Mouse (Mus musculus): ENCODE results near the gene Ube4a.
A peak's percentile ranks its signal among the peaks of the same experiment; 100 is the strongest.

Ube4a gene

DNA sequence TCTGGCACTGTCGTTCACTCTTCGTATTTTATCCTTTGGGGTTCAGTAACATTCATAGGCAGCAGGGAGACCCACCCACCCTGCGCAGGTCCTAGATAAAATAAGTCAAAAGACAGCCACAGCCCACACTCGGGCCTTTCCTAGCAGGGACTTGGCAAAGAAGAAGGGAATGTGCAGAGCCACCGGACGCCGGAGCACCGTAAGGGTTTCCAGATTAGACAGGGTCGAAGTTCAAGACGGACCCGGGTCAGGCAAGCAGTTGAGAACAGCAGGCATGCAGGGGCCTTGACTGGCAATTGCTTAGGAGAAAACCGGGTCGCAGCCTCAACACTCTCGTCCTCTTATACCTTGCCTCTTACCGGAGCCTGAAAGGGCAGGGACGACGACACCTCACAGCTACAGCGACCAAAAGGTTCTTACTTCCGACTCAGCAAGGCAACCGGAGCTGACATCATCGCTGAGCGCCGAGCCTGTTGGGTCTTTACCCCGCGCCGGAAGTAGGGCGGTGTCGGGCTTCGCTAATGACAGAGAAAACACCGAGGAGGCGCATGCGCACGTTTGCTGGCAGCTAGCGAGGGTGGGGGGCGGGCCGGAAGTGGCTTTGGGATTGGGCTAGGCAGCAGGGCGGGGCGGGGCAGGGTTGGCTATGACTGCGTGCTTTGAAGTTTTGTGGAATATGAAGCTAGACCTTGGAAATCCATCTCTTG is at the start of gene Ube4a:
Ube4a (minus strand) TSS at position 475 of the 707 bp plus-strand sequence.
- peak; percentile 99 for DNase-seq (ENCODE audit: low spot score in 2 of 2)

DNA sequence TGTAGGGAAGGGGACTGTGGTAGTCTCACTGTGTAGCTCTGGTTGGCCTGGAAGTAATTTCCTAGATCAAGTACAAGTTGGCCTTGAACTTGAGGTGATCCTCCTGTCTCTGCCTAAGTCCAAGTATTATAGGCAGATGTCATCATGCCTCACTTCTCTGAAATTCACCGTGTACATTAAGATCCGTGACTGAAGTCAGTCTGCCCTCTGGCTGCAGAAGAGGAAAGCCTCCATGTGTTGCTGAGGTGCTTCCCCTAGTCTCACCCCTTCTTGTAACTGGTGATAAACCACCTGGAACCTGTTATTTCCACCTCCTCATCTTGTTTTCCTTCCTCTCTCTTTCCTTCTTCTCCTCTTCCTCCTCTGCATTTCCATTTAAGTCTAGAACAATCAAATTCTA is 49.5 kb upstream of the Ube4a start:
- DNase-seq (ENCODE audit: low spot score in 2 of 2): no peak

DNA sequence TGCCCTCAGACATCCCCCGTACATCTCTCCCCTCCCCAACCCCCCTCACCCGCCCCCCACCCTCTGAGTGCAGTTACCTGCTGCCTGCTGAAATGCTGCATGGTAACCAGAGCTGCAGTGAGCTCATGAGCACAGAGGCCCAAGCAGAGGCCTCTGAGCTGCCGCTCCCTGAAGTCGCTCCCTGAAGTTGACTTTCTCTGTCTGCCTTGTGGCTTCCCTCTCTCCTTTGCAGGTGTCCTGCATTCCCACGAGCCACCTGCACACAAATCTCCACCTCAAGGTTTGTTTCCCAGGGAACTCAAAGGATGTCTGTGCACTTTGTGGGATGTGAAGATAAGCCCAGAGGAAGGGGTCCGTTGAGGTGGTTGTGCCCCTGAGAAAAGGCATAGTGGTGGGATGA is 45.9 kb upstream of the Ube4a start:
- no peak for DNase-seq (ENCODE audit: low spot score in 2 of 2)

DNA sequence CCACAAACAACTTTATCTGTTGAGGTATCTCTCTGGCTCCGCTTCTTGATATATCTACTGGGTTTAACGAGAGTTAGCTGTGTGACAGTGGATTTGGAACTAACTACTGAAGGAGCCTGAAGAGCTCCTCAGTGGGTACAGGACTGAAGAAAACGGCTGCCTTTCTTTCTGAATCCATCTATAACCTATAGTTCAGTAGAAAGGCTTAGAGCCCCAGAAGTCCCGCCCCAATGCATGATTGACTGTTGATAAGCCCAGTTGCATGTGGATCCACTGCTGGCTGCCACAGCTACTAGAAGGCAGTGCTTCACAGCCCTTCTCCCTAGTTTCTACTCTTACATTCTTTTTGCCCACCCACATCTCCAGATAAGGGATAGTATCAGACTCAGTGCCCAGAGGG is 45.1 kb upstream of the Ube4a start:
- DNase-seq (ENCODE audit: low spot score in 2 of 2): no peak

DNA sequence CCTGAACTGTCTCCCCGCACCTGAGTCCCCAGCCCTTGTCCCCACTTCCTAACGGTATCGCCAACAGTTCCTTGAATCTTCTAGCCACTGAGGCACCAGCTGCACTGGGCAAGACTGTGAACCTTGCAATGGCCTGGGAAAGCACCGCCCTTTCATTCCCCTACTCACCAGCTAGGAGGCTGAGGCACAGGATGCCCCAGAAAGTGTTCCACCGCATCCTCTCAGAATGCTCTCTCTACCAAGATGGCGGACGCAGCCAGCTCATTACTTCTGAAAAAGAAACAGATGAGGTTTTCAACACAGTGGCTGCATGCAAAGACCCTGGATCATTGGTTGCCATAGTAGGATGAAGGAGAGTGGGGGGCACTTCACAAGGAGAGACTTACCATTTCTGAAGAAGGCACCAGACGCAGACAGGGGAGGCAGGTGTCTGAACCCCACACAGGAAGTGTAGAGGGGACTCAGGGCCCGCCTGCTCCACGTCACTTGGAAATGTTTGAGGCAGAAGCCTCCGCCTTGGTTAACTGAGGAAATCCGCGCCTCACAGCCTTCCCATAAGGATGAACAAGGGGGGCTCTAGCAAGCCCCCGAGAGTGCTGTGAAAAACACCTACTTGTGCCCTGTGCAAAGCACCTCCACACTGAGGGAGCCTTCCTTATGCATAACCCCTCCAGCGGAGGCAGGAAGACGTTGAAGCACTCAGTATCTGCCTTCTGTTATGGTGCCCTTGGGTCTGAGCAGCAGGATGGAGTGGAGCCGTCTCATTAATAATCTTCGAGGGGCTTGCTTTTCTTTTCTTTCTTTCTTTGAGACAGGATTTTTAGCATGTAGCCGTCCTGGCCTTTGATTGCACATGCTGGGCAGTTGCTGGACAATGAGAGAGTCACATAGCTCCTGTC is 44.0 kb upstream of the Ube4a start, which contains the start of gene Cd3e:
Cd3e (minus strand) TSS at position 448 of the 899 bp plus-strand sequence.
- no peak for DNase-seq (ENCODE audit: low spot score in 2 of 2)

DNA sequence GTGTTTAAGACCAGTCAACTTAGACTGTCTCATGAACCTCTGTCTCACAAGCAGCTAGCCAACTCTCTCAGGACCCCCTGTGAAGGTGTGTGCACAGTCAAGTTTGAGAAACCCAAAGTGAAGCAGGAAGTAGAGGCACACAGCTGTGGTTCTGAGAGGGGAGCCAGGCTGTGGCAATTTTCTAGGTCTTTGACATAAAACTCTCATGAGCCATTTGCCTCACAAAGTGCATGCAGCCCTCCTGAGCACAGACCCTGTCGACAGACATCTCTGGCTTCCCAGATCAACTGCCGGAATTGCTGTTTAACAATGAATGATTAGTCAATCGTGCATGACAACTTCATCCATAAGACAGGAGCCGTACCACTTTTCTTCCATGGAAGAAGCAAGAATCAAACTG is 42.9 kb upstream of the Ube4a start:
- no peak for DNase-seq (ENCODE audit: low spot score in 2 of 2)

DNA sequence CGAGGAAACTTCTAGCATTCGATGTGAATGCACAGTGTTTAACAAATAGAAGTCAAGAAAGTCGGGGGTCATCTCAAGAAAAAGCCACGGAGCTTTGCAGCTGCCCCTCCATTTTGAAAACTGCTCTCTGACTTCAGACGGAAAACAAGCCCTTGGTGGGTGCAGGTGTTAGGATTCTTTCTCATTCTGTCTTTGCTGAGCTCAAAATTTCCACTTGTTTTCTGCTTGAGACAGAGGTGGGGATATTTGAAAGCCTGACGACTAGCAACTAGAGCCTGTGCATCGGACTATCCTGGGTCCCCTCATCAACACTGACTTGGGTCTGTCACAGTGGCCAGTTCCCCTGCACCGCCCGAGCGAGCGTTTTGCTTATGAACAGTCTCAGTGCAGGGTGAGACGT is 42.0 kb upstream of the Ube4a start:
- DNase-seq (ENCODE audit: low spot score in 2 of 2): no peak

DNA sequence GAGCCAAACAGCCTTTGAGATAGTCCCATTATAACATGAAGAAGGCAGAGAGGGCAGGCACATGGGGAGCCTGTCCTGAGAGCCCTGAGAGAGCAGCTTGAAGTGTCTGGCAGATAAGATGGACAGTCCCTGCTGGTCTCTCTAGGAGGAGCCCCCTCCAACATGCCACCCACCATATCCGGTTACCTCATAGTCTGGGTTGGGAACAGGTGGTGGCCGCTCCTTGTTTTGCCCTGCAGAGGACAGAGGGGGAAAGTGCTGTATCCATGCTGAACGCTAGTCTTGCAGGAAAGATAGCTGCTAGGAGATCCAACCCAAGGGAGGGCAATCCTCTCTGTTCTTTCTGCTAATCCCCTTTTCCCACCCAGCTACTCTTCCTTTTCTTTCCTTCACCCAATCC is 34.8 kb upstream of the Ube4a start:
- DNase-seq (ENCODE audit: low spot score in 2 of 2): no peak

DNA sequence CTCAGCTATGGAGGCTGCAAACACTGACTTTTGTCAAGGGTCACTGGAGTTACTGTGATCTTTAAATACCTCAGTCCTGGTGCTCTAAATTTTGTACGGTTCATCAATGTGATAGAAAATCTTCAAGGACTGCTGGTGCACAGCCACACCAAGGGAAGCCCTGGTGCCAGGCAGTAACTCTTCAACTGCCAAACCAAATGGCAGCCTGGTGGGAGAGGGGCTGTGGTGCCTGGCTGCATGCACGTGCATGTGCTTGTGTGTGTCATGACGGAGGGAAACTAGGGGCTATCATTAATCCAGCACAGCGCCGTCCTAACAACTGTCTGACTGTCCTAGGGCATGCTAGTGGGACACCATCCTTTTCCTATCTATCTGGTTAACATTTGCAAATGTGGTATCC is 34.4 kb upstream of the Ube4a start:
- no peak for DNase-seq (ENCODE audit: low spot score in 2 of 2)

DNA sequence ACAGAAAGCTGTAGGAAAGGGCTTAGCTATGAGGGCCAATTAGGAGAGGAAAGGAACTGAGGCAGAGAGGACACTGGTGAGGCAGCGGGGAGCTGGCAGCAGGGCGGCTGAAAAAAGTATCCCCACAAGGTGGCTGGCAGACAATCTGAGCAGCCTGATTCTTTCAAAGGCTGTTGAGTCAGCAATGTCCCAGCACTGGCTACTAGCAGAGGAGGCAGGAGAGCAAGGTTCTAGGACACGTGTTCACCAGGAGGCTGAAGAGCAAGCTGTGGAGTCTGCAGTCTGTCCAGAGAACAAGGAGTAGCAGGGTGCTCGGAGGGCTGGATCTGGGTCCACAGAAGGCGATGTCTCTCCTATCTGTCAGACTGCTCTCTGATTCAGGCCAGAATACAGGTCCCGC is 33.8 kb upstream of the Ube4a start:
- DNase-seq (ENCODE audit: low spot score in 2 of 2): peak in 1 of 2 experiments; percentile 12

DNA sequence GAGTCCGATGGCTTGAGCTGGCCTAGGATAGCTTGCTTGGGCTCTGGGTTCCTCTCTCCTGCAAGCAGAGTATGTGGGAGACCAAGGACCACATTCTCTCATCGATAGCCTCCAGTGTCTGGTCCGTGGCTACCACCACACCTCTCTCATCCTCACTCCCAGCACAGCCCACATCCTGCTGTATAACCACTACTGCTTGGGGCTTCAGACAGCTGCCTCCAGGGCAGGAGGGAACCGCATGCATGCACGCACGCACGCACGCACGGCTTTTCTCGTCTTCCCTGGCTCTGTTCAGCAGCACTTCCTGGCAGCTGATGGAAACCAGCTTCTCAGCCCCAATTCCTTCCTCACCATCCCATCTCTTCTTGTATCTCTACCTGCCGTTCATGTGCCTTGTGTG is 32.7 kb upstream of the Ube4a start:
- no peak for DNase-seq (ENCODE audit: low spot score in 2 of 2)

DNA sequence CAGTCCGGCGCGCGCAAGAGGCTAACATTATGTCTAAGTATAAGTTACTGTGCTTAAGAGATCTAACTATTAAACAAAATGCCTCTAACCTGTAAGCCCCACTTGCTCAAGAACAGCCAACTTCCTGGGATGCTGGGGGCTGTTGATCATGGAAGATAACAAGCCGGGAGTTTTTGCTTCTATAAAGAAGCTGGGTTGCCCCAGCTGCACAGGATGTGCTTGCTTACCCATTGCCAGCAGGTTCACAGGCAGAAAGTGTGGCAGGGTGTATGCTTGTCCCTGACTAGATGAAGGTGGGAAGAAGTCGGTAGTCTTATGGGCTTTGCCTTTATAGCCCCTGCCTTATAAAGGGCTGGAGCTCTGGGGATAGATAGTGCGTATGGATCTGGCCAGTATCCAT is 31.2 kb upstream of the Ube4a start:
- DNase-seq (ENCODE audit: low spot score in 2 of 2): no peak

DNA sequence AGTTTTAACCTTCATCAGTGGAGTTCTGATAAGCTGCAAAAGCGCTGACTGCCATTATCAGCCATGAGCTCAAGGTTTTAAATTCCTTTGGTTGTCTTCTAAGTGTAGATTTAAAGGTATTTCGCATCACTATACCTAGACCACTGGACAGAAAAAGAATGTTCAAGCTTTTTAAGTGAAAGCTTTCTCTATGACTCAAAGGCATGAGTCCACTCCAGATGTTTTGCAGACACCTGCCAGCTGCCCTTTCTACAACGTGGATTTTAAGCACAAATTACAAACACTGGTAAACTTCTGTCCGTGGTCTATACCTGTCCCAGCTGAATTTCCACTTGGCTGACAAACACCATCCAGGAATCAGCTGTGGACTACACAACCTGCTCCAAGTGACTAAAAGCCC is 29.6 kb upstream of the Ube4a start:
- no peak for DNase-seq (ENCODE audit: low spot score in 2 of 2)

DNA sequence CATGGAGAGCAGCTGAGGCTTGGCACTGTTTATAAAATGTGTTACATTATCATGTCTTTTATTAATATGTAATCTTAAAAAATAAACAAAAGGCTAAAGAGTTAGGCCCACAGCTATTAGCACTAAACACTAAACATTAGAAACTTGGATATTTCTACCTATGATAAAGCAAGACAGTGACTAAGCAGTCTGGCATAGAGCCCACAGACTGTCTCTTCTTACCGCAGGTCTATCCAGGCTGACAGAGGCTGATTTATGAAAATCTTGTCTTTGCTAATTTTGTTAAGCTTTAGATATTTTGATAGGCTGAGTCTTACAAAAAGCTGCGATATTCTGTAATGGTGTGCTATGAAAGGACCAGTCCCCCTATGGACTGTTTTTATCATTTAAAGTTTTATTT is 27.9 kb upstream of the Ube4a start:
- DNase-seq (ENCODE audit: low spot score in 2 of 2): no peak

DNA sequence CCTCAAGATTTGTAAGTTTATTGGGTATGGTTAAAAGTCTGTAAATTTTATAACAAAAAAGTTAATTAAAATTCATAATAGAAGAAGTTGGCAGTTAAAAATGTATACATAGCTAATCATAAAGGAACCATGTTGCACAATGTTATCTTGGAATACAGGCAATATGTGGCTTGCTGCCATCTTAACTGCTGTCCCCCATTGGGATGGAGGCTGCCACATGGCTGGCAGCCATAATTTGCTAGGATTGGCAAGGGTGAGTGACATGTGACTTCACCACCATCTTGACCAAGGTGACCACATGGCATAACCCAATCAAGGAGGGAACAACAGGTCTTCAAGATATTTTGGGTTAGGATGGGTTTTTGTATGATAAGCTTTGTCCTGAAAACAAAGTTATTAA is 26.9 kb upstream of the Ube4a start:
- DNase-seq (ENCODE audit: low spot score in 2 of 2): no peak

DNA sequence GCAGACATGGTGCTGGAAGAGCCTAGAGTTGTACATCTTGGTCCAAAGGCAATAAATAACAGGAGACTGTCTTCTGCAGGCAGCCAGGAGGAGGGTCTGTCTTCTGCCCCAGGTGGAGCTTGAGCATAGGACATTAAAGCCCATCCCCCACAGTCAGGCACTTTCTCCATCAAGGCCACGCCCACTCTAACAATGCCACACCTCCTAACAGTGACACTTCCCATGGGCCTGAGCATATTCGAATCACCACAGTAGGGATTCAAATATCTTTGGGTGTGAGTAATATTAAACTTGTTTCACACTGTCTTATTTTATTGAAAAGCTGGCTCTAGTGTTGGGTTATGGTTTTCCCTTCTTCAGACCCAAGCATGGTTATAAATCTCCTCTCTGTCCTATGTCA is 26.4 kb upstream of the Ube4a start:
- DNase-seq (ENCODE audit: low spot score in 2 of 2): no peak

DNA sequence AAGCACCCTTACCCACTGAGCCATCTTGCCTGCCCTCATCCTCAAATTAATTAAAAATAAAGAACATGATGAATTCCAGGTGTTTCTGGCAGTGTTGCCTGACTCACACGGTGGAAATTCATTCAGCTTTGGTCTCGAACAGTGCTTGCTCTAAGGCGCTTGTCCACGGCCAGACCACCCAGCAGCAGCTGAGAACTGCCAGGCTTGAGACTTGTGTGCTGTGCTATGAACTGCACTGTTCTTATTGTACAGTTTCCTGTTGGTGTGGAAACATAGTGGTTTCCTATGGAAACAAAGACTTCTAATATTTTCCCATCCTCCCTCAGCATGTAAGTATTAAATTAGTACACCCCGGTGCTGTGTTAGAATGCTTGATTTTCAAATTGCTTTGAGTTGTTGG is 21.6 kb upstream of the Ube4a start:
- DNase-seq (ENCODE audit: low spot score in 2 of 2): no peak

DNA sequence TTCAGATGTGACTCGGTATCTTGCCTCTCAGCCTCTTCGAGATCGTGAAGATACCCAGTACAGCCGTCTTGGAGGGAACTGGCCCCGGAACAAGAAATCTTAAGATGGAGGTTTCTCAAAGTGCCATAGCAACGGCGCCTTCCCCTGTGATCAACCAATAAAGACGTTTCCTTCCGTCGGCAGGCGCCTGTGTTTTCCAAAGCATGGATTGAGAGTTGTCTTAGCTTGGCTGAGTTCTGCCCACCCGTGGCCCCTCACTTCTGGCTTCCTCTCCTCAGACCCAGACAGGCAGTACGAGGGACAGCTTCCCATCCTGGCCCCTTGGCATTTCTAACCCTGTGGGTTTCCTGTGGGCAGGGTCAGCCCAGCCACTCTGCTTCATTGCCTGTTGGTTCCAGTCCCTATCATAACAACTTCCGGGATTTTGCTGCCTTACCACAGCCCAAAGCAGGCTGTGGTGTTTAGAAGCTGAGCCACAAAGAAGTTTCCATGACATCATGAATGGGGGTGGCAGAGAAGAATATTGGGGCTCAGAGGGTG is 20.9 kb upstream of the Ube4a start:
- DNase-seq (ENCODE audit: low spot score in 2 of 2): no peak

DNA sequence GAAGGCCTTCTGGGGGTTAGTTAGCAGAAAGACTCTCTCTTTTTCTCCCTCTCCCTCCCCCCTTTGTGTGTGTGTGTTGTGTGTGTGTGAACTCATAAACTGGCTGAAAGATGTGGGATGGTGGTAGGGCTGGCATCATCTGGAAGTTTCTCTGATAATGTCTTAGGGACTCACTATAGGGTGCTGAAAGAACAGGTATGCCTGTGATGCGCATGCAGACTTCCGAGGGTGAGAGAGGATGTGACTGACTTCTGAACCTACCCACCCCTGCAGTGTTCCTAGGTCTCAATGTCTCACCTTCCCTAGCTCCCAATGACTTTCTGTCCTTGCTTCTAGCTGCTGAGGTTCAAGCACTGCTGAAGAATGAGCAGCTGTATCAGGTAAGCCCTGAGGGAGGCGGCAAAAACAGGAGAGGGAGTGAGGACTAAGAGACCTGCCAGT is 20.3 kb upstream of the Ube4a start:
- no peak for DNase-seq (ENCODE audit: low spot score in 2 of 2)

DNA sequence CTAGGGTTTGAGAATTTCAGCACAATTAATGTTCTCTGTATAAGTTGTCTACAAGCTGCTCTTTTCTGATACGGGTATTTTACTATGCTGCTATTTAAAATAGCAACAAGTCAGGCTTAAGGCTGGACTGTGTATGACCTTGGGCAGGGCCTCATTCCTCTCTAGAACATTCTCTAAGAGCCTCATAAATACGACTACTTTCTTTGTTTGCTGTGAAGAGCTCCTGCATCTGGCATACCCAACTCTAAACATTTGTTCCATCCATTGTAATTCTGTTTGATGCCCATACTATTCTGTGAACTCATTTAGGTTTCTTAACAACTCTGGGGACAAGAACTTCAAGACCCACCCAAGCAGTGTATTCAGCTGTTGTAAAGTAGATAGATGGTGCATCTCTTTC is 17.6 kb upstream of the Ube4a start:
- DNase-seq (ENCODE audit: low spot score in 2 of 2): no peak

DNA sequence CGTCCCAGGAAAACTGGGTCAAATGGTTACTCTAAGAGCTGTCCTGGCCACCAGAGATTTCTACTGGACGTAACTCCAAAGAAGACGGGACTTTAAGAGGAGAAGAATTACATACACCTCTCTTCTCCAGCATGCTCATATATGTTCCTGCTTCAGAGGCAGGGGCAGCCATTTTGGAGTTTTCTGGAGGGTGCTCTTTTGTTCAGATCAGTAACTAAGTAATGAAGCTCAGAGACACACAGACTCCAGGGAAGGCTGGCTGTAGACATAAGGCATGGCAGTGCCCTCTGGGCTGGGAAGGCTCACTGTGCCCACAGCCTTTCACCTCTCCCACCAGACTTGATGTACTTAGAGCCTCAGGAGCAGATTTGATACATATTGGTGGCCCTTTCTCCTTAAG is 17.1 kb upstream of the Ube4a start:
- DNase-seq (ENCODE audit: low spot score in 2 of 2): no peak

DNA sequence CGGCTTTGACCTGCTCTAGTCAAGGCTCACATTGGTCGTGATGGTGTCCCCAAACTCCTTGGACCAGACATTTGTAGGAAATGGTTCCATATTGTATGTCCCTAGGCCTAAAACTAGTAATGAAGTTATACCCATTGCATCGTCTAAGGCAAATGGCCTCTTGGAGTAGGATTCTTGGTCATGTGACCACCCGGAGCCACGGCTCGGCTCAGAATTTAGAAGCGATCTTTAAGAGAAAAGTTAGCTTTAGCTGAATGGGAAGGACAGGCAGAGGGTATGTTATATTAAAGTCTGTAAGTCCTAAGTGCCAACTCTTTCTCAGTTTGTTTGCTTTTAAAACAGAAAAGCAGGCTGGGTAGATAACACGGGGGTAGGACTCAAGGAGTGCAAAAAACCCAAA is 16.7 kb upstream of the Ube4a start:
- DNase-seq (ENCODE audit: low spot score in 2 of 2): no peak

DNA sequence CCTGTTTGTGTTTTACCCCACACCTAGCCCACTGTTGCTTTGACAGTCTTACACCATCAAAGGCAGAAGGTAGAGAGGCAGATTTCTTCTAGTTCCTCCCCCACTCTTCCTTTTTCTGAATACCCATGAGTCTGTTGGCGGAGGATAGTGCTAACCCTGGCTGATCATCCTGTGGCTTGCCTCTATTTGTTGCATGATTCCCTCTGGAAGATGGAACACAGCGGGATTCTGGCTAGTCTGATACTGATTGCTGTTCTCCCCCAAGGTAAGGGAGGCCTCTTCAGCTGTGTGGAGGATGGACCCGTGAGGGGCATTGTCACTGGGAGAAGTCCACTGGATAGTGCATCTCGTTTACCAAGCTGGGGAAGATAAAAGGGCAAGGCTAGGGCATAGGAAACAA is 16.3 kb upstream of the Ube4a start, which contains the start of gene Cd3d:
Cd3d (plus strand) TSS at position 111 of the 400 bp plus-strand sequence.
- DNase-seq (ENCODE audit: low spot score in 2 of 2): no peak

Measured in right cerebral cortex, postnatal 36 days (tissue).